Mouse (Mus musculus) testis, postnatal 10 days (tissue): ENCODE measurements around the gene 1700123K08Rik.
"Not testable (repeated sequence)": the region's sequence is repeated elsewhere in the genome, so short reads cannot be mapped to it uniquely, and the experiment has no call there.

Experiments
- DNase-seq: peaks from one replicate; pipeline ENCODE4 v3.0.0; 2021; ENCODE audit warnings: low spot score

1700123K08Rik gene

DNA sequence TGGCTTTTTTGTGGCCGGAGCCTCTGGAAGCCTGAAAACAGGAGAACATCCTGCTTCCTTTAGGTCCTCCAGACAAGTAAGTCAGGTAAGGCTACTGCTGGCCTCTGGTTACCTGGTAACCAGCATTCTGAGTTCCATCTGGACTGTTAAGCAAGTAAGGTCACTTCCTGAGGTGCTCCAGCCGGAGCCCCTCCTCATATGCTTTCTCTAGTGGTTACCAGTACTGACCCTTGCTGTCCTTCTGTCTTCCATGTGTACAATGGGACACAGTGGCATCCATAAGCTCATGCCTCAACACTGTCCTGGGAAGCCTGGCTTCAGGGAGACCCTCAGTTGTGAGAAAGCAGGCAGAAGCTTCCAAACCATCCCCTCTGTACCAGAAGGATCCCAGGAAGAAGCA lies at the start of gene 1700123K08Rik:
1700123K08Rik (minus strand) TSS at position 101 of the 400 bp plus-strand sequence.
- not testable (repeated sequence) for DNase-seq

- DNase-seq = no peak
Measured at GRCm38 (mm10) chr5:138587396-138587795, 22.9 kb upstream of the 1700123K08Rik start.

DNA sequence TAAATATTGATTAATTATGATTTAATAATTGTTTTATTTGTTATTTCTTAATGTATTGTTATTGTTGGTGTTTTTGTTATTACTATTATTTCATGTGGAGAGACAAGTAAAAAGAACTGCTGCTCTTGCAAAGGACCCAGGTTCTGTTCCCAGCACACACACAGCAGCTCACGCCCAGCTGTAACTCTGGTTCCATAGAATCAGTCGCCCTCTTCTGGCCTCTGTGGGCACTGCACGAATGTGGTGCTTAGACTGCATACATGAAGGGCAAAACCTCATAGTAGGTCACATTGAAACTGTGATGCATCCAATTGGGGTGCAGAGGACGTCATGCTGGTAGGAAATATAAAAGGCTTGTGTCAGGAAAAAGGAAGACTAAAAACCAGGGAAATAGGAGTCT lies 7.1 kb upstream of the 1700123K08Rik start:
- DNase-seq = no peak

DNA sequence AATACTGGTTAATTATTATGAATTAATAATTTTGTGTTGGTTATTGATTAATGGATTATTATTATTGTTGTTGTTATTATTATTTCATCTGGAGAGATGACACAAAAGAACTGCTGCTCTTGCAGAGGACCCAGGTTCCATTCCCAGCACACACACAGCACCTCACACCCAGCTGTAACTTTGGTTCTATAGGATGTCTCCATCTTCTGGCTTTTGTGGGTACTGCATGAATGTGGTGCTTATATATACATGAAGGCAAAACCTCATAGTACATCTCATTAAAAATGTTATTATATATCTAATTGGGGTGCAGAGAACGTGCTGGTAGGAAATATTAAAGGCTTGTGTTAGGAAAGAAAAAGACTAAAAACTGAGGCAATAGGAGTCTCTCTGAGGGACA lies 11.8 kb downstream of the 1700123K08Rik start:
- DNase-seq = no peak

DNA sequence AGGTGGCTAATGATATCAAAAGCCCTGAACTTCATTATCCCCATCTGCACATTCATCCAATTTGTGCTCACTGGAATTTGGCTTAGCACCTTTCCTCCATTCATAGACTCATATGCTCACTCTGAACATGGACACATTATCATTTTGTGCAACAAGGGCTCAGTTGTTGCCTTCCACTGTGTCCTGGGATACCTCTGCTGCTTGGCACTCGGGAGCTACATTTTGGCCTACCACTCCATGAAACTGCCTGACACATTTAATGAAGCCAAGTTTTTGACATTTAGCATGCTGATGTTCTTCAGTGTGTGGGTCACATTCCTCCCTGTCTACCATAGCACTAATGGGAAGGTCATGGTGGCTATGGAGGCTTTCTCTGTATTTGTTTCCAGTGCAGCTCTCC lies 32.0 kb downstream of the 1700123K08Rik start:
- no peak for DNase-seq
